Mouse (Mus musculus) embryo, embryonic 11 days (tissue): ENCODE data around the gene Olfr1170.

Experiments
- DNase-seq: peaks from one replicate; pipeline ENCODE4 v3.0.0-alpha.2; 2015

The Olfr1170 gene

DNA sequence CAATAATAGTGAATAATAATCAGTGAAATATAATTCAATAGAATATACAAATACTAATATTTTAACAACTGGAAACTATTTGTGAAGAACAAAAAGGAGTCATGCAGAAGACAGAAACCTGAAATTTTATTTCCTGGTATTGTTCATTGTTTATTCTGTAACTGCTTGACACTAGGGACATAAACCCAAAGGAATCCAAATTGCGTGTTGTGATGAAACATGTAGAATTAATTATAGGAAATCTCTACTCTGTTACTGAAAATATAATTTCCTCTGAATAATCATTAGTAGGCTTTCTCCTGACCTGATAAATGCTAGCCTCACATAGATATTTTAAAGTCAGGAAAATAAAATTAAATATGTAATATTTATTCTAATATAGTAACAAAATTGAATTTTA lies at the start of gene Olfr1170:
Olfr1170 (minus strand) TSS at position 101 of the 400 bp plus-strand sequence.
- no peak for DNase-seq

- DNase-seq: no peak
Measured at GRCm38 (mm10) chr2:88220784-88221183, 7.3 kb downstream of the Olfr1170 start.

DNA sequence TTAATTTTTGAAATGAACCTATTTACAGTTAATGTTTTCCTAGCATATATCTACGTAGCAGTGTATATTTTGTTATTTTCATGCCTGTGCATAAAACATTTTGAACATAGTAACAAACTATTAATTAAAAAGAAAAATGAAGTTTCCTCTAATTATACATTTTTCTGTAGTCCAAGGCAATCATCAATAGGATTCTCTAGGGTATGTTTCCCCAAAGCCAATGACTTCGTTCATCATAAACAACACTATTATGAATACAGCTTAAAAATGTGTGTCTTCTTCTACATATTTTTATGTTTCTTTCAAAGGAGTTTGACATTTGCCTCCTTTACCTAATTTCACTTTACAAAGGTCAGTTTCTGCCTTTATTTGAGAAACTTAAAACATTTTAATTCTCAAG lies 46.6 kb downstream of the Olfr1170 start, which contains the start of gene Olfr1168:
Olfr1168 (plus strand) TSS at position 301 of the 400 bp plus-strand sequence.
- DNase-seq: no peak
